Mouse (Mus musculus) right cerebral cortex, postnatal 10 days (tissue): ENCODE data around the gene A4galt.

Experiments used
- DNase-seq, 2 experiments: peaks; one replicate each; pipeline ENCODE4 v3.0.0; 2021; ENCODE audit warnings: low spot score in 2 of 2

Gene A4galt

DNA sequence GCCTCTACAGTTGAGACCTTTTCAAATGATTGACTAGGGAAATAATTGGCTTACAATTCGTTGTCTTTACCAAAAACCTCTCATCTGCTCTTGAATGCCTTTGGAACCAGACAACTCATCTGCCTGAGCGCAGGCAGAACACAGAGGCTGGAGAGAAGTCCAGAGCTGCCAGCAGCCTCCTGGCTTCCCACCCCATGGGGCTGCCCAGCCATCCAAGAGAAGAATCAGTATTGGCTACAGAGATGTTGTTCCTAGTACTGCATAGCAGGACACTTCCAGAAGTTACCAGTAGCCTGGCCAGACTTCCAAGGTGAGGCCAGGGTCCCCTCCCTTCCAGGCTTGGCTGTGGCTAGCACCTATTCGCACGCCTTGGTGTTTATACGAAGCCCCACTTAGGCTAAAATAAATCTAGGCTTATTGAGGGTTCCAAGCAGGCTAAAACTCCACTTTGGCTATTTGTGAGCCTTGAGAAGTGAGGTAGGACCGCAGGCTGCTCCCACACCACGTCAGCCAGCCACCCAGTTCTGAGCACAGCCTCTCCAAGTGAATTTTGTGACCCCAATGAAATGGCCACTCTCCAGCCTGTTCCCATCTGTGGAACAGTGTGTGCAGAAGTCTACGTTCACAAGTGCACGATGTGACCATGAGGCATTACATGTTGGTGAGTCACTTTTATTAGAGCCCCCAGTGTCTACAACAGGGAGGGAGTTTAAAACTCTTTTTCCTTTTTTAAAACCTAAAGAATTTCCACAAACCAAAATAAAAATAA, 25.3 kb downstream of the A4galt start:
- no peak for DNase-seq

DNA sequence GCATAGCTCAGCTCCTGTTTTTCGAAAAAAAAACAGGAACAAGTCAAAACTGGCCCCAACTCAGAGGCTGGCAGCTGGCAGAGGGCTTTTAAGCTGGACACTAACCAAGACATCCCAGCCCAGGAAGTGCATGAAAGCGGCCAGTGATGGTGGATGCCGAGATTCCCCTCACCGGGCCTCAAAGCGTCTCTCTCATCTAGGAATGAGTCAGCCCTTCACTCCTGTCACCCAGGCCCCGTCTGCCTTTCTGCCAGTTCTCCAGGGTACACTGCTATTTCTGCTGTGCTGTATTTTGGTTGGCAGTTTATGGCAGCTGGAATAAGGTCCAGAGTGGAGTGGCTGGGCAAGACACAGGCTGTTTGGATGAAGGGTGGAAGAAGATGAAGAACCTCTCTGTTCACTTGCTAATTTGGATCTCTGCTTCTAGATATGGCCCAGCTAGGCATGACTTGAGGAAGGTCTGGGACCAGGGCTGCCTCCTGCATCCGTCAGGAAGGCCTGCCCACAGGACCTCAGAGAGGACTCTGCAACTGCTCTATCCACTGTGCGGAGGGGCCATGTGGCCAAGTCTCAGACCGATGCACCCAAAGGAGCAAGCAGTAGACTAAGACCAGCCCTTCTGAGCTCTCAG, 27.3 kb downstream of the A4galt start:
- peak; percentile 55 to 64 for DNase-seq

GRCm38 (mm10) chr15:83223208-83223962, 28.2 kb downstream of the A4galt start:
- peak in 1 of 2 experiments; percentile 33 for DNase-seq

DNA sequence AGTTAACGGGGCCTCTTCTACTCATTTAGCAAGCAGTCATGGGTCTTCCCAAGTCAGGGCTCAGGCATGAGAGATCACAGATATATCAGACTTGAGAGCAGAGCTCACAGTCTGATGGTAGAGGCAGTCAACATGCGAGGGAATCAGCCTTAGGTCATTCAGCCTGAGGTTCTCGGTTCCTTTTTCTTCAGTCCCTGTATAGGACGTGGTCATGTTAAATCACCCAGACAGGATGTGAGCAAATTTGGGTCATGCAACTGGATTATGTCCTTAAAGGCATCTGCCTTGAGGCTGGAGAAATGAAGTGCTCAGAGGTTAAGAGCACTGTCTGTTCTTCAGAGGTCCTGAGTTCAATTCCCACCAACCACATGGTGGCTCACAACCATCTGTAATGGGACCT, 29.9 kb downstream of the A4galt start:
- no peak for DNase-seq

DNA sequence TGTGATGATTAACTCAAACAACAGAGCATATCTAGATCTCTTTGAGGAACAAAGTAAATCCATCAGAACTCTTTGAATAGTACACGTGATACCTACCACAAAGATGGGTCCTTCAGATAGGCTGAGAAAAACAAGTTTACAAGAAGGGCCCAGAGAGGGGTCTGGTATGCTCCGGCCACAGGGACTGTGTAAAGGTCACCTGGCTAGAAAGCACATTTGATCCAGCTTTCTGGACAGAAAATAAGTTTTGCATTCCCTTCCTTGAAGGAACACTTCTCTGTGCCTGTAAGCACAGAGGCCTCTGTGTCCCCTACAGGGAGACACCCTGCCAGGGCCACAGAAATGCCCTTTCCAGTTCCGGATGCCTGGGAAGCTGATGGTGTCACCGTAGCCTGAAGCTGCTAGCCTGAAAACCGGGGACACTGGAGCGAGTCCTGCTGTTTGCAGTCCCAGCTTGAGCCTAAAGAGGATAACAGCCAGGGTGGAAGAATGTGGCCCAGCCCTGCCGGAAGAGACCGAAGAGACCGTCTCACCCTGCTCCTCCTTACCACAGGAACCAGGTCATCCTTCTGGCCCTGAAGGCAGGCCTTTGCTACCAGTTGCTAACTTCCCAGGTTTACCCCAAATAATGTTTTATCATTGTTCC, 31.1 kb downstream of the A4galt start:
- no peak for DNase-seq

DNA sequence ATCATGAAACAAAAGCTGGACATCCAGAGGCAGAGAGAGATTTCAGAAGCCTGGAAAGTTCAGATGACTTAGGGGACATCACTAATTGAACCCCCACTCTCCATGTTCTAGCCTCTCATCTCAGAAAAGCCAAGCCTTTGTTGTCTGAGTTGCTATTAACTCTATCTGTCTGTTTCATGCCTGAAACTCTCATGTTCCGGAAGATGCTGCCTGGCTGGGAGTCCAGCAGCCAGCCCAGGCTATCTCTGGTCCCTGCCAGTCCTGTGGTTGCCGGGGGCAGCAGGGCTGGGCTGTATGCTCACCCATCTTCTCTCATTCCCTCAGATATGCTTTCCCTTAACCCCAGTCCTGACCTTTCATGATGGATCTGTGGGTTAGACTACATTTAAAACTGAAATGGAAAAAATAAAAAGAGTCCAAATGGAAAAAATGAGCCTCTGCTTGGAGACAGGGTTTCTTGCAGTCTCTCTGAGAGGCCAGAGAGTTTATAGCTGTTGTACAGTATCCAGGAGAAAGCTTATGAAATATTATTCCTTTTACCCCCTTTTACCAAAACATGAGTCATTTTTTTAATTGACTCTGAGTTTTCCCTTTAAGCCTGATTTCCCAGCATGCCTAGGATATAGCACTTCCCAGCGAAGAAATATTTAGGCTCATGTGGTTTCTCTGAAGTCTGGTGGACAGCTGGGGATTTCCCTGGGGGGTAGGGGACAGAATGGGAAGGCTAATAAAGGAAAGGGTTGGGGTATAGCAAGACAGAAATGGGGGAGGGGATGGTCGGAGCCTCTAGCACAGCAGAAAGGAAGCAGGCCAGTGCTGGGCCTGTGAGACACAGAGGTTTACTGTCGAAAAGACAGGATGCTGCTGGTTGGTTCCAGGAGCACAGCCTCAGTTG, 36.0 kb downstream of the A4galt start:
- no peak for DNase-seq

DNA sequence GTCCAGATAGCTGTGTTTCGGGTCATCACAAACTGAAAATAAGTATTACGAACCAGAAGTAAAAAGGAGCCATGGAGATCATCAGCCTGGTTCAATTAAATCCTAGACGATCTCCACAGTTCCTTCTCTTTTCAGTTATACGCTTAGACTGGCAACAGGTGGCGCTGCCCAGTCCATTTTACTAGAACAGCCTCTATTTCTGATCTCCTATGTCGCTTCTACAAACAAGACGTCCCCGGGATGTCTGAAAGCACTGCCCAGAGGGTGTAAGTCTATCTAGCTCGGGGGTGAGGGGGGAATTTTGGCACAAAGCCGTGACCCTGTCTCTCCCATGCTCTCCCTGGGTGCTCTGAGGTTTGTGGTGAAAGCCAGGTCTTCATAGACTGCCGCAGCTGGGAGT, 41.3 kb downstream of the A4galt start:
- DNase-seq, result peak; percentile 79 to 83

DNA sequence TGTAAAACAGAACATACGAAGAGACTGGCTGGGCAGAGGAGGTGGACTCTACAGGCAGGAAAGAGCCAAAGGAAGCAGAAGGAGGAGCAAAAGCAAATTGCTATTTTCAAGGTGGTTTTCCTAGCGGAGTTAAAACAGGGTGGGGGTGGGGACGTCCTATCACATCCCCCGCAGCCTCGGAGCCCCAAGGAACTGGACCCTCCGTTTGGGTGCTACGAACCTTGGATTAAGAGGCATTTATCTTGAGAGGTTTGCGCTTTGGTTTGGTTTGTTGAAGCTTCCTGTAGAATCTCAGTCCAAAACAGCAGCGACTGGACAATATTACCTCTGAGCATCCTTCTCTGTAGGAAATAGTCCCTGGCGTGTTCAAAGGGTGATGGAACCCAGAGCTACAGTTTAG, 41.9 kb downstream of the A4galt start:
- DNase-seq, result no peak

GRCm38 (mm10) chr15:83209092-83209695, 42.4 kb downstream of the A4galt start:
- peak in 1 of 2 experiments; percentile 35 for DNase-seq

DNA sequence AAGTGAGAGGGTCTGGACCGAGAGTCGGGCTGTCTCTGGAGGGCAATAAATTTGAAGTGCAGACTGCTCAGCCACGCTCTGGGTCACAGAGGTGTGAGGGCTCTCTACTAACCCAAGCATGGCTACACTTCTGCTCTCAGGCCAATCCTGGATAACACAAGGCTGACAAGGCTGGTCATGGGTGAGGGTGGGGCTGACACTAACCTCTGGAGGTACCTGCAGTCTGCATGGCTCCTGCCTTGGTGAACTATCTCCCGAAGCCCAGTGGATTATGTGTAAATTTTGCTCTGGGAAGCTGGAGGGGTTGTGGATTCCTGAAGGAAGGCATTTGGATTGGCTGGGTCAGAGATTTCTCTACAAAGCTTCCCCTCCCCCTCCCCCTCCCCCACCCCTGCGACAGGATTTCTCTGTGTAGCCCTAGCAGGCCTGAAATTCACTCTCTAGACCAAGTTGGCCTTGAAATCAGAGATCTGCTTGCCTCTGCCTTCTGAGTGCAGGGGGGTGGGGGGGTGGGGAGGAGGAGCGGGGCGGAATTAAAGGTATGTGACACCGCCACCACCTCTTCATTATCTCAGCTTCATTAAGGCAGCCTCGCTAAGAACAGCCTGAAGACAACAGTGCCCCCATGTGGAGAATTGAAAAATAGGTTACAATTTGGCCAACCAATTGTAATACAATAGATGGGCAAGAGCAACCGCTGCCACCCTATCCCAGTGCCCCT, 46.7 kb downstream of the A4galt start:
- peak; percentile 39 to 49 for DNase-seq

GRCm38 (mm10) chr15:83202412-83202811, 49.2 kb downstream of the A4galt start:
- no peak for DNase-seq

GRCm38 (mm10) chr15:83193413-83193812, 58.2 kb downstream of the A4galt start:
- no peak for DNase-seq

DNA sequence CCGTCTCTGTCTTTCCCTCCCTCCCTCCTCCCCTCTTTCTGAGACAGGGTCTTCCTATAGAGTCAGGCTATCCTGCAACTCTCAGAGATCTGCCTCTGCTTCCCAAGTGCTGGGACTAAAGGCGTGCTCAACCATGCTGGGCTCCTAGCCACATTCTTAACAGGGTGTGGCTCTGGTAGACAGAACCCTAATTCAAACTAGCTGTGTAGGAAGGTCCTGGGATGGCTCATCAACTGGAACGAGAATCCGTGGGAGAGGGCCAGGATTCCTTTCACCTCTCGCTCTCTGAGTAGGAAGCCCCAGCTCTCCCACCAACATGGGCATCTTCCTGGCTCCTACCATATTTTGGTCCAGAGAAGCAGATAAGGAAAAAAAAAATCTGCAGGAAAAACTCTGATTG, 69.2 kb downstream of the A4galt start:
- no peak for DNase-seq

GRCm38 (mm10) chr15:83181800-83182330, 69.7 kb downstream of the A4galt start:
- DNase-seq, result peak in 1 of 2 experiments; percentile 18

GRCm38 (mm10) chr15:83180004-83180403, 71.6 kb downstream of the A4galt start:
- DNase-seq, result no peak
